Mouse (Mus musculus): ENCODE data around the gene Ect2.

The Ect2 gene

DNA sequence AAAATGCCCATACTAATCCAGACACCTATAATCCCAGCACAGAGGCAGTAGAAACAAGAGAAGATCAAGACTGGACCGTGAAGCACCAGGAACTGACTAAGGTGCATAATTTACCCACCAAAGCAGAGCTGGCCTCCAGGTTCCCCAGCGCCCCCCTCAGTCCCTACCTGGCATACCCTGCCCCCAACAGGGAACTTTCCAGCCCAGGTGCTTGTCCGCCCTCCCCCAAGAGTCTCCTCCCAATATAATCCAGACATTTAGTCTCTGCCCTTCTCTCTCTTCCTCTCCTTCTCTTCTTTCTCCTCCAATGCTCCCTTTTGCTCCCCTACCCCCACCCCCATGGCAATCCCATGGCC lies 2.9 kb upstream of the Ect2 start:
- DNase-seq (ENCODE audit: low spot score in 2 of 2): no peak

DNA sequence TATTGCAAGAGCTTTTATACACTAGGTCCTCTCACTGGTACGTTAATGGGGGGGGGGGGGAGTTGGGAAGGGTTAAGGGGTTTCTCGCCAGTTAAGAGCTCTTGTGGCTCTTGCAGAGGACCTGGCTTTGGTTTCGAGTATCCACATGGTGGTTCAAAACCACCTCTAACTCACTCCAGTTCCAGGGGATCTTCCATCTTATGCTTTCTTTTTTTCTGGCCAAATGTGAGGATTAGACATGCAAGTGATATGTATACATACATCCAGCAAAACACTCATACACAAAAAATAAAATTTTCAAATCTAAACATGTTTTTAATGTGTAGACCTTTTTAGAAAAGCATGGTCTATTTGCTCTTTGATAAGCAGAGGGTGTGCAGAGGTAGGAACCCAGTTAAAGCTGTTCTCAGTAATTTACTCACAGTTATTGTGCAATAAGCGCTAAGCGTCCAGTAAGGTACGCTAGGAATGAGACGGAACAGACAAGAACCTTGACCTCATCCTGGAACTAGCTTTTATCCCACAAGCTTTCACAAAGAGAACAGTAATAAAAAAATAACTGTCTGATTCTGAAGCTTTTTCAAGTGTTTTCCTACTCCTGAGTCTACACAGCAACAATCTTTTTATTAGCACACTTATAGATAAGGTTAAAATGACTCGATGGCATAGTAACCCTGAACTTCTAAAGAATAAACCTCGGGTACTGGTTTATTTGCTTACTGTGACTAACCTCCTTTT lies 2.3 kb upstream of the Ect2 start:
- no peak for DNase-seq (ENCODE audit: low spot score in 2 of 2)

DNA sequence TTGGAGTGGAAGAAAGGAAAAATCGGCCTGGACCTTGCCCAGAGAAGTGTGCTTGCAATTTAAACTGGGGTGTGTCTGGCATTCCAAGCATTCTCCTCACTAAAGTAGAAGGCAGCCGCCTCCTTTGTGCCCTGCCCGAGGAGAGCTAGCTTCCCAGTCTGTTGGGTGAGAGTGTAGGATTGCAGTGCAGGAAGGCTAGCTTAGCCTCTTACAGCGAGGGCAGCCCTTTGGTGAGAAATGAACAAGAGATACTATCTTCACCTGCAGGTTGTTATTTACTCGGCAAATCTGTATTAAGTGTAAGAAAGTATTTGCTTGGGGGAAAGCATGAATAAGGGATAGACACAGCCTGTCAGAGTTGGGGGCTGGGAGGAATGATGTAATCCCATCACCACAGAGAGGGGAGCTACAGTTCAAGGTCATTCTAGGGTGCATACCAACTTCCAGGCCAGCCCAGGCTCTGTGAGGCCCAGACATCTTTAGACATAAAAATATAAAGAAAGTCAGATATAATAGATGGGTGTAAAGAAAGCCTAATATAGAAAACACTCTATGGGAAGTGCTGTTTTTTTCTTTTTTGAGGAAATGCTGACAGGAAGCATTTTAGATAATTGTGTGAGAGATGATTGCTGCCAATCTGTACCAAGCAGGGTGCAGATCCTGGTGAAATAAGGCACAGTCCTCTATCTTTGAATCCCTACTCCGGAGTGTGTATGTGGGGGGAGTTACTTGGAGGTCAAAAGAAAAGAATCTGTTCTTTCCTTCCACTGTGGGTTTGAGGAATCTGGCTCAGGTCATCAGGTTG lies 1.6 kb upstream of the Ect2 start:
- no peak for DNase-seq (ENCODE audit: low spot score in 2 of 2)

DNA sequence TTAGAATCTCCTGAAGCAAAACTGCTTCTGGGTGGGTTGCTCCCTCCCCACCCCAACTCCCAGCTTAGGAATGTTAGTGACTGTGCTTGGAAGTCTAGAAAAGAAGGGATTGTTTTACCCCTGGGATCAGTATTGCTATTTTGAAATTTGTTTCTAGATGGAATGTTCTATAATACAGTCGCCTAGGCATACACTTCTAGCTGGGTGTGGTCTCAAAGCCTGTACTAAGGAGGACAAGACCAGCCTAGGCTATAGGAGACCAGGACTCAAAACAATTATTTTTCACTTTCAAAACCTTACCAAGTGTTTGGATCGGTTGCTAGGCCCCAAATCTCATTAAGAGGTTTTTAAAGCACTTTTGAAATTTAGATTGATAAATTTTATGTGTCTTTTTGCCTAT lies 602 bp upstream of the Ect2 start:
- DNase-seq (ENCODE audit: low spot score in 2 of 2): no peak

DNA sequence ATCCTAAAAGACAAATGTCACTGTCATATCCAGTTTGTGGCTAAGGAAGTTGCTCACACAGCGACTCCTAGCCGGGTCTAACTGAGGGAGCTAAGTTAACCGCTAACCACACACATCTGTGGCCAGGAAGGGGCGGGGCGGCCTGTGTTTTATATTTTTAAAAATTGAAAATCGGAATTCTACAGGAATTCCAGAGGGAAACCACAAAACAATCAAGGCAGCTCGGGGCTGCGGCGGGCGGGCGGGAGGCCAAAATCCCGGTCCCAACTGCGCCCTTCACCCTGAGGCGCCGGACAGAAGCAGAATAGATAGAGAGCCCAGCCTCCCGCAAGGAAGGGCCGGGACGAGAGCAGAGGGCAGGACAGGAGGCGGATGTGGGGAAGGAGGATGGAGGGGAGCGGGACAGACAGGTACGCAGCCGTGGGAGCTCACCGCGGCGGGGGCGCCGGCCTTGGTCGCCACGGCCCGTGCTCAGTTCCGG lies 447 bp downstream of the Ect2 start:
- DNase-seq (ENCODE audit: low spot score in 2 of 2): no peak

DNA sequence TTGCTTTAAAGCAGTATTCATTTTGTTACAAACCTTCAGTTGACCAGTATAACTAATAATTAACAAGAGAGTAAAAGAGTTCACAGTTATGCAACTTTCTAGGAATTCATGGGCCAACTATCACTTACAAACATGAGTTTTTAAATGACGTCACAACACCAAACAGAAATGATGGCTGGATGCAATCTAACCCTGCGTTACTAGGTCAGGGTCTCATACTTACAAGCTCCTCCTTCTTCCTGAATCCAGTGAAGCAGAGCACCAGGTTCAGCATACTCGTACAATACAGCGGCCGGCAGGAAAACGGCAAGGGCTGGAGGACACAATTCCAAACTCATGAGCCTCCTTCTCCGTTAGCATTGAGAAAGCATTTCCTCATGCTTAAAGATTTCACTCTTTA lies 7.9 kb downstream of the Ect2 start:
- DNase-seq (ENCODE audit: low spot score in 2 of 2): no peak

DNA sequence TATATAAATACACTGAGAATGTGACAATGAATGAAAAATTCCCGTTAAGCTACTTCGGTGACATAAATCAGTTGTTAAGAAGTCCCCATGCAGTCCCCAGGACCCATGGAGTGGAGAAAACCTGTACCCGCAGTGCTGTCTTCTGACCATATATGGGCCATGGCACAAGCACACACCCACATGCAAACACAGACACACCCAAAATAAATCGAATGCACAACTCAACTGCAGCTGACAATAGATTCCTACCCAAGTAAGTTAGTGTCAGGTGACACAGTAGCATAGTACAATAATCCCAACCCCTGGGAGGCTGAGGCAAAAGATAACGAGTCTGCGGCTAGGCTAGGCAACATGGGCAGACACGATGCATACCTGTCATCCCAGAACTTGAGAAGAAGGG lies 10.1 kb downstream of the Ect2 start:
- DNase-seq (ENCODE audit: low spot score in 2 of 2): no peak

DNA sequence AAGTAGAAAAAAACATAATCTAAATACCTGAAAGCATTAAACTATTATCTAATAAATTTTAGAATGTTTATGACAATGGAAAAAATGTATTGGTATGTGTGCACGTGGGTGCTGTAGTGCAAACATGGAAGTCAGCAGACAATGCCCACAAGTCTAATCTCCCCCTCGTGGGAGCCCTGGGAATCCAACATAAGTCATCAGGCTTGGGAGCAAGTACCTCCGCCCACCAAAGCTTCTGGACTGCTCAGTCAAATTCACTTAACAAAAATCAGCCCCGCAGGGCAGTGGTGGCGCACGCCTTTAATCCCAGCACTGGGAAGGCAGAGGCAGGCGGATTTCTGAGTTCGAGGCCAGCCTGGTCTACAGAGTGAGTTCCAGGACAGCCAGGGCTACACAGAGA lies 13.6 kb downstream of the Ect2 start:
- DNase-seq (ENCODE audit: low spot score in 2 of 2): no peak

DNA sequence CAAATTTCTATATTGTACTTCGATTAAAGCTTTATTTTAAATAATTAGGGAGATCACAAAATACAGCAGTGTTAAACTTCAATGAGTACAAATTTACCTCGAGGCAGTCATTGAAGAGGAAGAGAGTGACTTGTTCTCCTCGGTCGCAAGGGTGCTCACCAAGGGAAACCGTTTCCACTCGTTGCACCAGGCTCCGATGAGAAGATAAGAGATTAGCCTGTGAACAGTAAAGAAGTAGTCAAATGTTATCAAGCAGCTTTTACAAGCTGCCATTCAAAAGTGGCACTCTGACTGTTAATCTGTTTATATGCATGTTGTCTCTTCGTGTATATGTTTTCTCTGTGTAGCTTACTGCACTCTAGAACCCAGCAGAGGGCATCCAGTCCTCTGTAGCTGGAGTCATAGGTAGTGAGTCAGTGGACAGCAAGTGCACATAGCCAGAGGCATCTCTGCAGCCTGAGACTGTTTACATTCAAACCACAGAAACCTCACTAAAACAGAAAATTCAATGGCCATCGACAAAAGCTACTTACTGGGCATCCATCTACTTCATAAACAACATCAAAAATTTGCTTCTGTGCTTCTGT lies 31.7 kb downstream of the Ect2 start:
- no peak for DNase-seq (ENCODE audit: low spot score in 2 of 2)

DNA sequence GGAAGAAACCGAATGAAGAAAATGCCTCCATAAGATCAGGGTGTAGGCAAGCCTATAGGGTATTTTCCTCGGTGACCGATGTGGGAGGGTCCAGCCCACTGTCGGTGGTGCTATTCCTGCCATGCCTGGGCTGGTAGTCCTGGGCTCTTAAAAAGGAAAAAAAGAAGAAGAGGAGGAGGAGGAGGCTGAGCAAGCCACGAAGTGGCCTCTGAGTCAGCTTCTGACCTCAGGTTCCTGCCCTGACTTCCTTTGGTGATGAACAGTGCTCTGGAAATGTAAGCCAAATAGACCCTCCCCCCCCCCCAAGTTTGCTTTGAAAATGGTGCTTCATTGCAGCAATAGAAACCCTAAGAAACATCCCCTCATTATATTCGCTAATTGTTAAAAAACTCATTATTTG lies 32.7 kb downstream of the Ect2 start:
- DNase-seq (ENCODE audit: low spot score in 2 of 2): no peak

DNA sequence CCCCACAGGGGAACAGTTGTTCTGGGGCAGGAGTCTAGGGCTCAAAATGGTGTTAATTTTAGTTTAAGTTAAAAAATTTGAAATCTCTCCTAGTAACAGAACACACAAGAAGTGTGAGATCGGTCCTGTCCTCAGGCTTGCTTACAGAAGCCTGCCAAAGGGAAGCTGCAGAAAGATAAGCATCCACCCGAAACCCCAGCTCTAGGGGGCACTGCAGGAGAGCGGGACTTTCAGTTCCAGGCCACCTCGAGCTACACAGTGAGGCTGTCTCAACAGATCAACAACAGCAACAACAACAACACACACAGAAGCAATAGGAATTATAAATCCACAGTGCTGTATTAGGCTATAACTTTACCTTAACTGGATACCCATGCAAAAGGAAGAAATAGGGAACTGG lies 35.5 kb downstream of the Ect2 start:
- no peak for DNase-seq (ENCODE audit: low spot score in 2 of 2)

DNA sequence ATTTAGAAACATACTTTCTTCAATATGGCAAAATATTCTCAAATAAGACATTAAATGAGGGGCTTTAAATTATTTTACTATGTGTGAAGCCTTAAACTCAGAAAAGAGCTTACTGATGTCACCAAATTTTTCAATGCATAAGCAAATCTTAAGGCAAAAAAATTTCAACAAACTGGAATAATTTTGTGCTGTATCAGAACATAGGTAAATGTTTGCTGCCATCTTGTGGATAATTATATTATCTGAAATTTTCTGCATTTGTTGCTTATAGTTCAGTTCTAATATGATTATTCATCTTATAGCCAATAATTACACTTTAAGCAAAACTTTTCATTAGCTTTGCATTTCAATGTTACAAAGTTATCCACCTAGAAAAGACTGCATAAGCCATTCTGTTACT lies 42.8 kb downstream of the Ect2 start:
- DNase-seq (ENCODE audit: low spot score in 2 of 2): no peak

DNA sequence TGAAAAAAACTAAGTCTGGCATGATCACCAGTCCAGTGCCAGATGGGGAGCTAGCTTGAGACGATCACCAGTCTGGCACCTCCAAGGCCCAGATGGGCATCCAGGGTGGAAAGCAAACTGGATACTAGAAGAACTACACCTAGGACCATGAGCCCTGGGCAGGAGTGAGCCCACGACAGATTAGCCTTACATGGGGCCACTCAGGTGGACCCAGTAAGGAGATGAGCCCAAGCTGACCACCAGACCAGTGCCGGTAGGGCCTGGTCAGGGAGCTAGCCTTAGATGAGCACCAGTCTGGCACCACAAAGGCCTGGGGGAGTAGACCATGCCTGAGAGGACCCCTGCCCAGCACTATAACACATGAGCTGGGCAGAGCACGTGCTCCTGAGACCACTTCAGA lies 44.6 kb downstream of the Ect2 start:
- no peak for DNase-seq (ENCODE audit: low spot score in 2 of 2)

DNA sequence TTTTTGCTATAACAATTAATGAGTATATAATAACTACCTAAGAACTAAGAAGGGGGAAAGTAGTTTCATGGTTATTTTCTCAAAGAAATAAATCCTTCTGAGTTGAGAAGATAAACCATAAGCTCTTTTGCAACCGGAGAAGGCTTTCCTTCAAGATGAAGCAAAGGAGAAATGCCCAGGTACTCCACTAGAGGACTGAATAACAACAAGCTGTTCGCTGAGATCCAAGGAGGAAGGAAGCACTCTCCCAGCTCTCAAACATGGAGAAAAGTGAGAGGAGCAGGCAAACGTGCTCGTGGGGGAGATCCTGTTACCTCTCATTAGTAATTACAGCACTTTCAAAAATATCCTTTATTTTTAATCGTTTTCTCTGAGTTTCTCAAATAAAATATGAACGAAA lies 46.5 kb downstream of the Ect2 start:
- no peak for DNase-seq (ENCODE audit: low spot score in 2 of 2)

DNA sequence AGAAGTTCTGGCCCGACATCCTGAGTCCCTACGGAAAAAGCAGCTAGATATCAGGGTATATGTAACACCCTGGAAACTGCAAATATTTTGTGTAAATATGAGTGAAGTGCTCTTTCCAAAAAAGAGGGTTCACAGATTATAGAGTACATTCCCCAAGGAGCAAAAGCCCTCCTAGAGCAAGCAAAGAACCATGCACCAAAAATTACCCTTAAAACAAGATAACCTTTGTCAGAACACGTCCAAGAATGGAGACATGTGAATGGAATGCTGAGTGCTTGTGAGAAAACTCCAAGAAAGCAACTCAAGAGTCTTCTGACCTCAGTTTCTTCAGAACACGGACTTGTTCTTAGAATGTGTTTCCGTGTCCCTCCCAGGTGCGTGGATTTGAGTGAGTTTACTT lies 50.7 kb downstream of the Ect2 start:
- DNase-seq (ENCODE audit: low spot score in 2 of 2): no peak

DNA sequence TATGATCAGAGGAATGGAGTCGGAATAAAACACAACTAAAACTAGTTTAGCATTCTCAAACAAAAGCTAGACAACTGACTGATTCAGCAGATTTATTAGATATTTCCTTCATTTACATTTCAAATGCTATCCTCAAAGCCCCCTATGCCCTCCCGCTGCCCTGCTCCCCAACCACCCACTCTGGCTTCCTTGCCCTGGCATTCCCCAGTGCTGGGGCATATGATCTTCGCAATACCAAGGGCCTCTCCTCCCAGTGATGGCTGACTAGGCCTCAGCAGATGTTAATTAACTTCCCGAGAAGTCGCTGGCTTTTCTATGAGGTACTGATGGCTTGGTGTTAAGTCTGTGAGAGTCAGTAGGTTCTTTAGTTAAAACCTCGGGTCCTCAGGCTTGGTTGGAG lies 55.0 kb downstream of the Ect2 start:
- DNase-seq (ENCODE audit: low spot score in 2 of 2): no peak

DNA sequence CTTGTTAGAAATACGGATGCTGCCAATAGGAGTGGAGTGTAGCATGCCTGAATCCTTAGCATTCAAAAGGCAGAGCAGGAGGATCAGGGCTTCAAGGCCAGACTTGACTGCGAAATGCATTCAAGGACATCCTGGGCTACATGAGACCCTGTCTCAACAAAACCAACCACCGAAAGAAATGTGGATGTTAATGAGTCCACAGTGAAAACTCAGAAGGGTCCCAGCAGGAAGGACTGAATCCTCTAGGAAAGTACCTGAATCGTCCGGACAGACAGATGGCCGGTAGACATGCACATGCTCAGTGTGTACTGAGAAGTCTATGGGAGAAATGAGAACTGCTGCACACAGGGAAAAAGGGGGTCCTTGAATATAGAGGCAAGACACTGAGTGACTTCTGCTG lies 67.5 kb downstream of the Ect2 start:
- DNase-seq (ENCODE audit: low spot score in 2 of 2): no peak

DNA sequence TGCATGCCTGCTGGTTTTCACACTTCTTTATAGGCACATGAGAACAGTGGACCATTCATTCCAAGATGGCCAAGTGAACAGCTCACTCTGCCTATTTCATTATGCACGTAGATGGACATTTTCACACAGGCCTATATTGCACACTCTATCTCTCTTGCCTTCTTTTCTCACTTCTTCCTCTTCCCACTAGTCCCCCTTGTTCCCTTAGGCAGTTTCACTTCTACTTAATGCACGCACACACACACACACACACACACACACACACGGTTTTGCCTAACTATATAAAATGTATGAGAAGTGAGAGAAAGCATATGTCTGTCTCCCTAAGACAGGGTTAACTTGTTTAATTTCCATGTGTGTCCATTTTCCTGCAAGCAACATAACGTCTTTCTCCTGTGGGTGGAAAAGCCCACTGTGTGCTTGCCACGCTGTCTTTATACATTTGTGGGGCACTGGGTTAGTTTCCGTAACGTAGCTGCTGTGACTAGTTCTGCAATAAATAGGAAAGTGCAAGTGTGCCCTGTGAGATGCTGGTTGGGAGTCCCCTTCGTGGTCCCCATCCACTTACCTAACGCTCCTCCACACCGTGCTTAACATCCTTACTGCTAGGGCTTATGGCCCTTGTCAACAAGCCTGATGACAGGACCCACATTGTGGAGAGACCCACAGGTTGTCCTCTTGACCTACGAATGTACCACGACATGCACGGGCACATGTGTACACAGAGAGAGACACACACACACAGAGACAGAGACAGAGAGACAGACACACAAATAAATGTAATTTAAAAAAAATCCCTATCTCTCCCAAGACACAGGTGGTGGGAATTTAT lies 72.2 kb downstream of the Ect2 start:
- DNase-seq (ENCODE audit: low spot score in 2 of 2): no peak

DNA sequence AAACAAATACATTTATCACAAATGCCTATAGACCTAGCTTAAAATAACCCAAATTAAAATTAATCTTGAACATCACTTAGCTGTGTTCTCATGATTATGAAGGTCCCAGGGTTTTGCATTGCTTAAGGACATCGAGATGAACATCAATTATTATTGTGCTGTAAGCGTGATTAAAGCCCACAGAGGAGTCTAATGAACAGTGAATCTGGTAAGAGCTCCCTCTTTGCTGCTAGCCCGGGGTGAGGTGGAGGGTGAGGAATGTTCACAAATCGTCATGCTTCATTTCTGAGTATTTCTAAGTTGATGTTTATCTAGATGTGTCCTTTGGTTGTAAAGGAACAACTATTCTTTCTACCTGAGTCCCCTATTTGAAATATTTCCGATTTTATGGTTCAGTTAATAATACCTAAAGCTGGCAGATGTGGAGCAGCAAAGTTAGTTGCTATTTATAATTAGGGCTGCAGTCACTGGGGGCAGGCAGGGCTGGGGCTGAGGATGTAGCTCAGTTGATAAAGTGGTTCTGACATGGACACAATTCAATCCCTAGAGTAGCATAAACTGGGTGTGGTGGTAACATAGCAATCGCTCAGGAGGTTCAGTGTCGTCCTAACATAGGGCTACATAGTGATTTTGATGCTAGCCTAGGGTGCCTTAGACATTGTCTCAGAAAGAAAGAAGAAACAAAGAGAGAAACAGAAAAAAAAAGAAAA lies 73.5 kb downstream of the Ect2 start:
- no peak for DNase-seq (ENCODE audit: low spot score in 2 of 2)

DNA sequence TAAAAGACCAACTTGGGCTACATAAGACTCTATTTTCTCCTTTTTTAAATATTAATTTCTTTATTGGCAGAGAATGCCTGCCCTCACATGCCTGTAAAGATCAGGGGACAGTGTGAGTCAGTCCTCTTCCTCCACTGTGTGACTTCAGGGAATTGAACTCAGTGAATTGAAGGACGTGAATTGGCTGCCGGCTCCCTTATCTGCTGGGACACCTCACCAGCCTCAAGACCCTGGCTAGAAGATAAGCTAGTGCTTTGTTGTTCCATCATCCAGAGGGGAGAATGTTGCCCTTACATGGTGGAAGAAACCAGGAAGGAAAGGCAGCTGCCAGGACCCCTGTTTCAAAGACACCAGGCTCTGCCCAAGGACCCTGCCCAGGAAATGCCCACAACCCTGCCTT lies 79.8 kb downstream of the Ect2 start:
- DNase-seq (ENCODE audit: low spot score in 2 of 2): no peak

DNA sequence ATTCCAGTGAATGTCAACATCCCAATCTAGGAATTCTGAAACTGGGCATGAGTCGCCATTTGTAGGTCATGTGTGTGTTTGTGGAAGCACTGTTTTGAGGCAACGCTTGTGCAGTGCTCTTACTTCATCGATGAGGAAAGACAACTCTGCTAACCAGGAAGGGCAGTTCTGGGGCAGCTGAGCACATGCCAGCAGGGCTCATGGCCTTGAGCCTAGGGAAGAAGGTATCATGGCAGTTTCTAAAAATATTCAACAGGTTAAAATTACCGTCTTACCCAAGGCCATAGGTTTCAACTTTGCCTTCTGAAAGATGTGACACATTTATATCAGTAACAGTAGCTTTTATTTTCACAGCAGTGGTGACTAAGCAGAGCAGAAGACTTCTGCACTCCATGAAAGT lies 82.0 kb downstream of the Ect2 start:
- DNase-seq (ENCODE audit: low spot score in 2 of 2): no peak

DNA sequence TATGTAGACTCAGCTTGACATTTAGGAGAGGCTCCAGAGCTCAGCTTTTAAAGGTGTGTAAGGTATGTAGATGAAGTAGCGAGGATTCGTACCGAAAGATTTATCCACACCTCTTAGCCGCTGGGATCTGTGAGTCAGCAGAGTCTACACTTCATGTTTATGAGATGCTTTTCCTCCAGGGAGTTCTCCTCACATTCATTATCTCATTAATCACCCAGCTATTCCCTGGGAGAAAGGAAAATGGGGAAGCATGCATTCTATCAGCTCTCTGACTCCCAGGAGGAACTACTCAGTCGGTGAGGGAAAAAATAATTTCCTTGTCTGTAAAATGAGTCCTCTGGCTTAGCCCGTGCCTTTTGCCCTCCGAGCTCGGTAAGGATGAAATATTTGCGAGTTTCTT lies 83.3 kb downstream of the Ect2 start:
- no peak for DNase-seq (ENCODE audit: low spot score in 2 of 2)

Measured in frontal cortex, postnatal 25 days (tissue).